Mouse (Mus musculus): Measurements from ENCODE around the gene Runx1.

- TF ChIP-seq POLR2A (IDR thresholded peaks at IDR 0.05; ENCODE audit: control insufficient read depth, extremely low read depth, insufficient read depth, low read length, poor library complexity): no peak
- no peak for TF ChIP-seq CTCF (IDR thresholded peaks at IDR 0.05; ENCODE audit: borderline replicate concordance, control insufficient read depth, extremely low read depth, insufficient read depth, low read length, poor library complexity)
Observed at GRCm38 (mm10) chr16:92587836-92588235, 238.1 kb downstream of the Runx1 start.
